8 mouse cellular contexts compared by ENCODE assay signal in genomic region chr8:11382059-11382810, GRCm38 (mm10).
DNase-seq lines count a peak whose midpoint lies in the region; ATAC-seq lines count a peak whose summit lies in the region.

No protein-coding gene starts in this region.

- H3K4me3 ChIP-seq in limb, embryonic 12.5 days (replicated peaks): no peak overlapping the region
- no peak overlapping the region for H3K4me3 ChIP-seq in limb, embryonic 10.5 days
- no peak overlapping the region for H3K4me3 ChIP-seq in embryonic facial prominence, embryonic 14.5 days (ENCODE audit: low read depth, low read length)
- H3K4me3 ChIP-seq in heart, embryonic 11.5 days (ENCODE audit: low read depth, low read length): no peak overlapping the region
- no peak overlapping the region for H3K4me3 ChIP-seq in stomach, embryonic 16.5 days (replicated peaks; ENCODE audit: low read length)

- H3K36me3 ChIP-seq in limb, embryonic 12.5 days: no peaks in the 10 kb centered on the region
- H3K36me3 ChIP-seq in limb, embryonic 10.5 days: peaks cover 4% of the 10 kb centered on the region; the same call in 1 of the 2 replicates
- H3K36me3 ChIP-seq in embryonic facial prominence, embryonic 14.5 days (ENCODE audit: control insufficient read depth, insufficient read depth, low read length): no peaks in the 10 kb centered on the region
- no peaks in the 10 kb centered on the region for H3K36me3 ChIP-seq in heart, embryonic 11.5 days (ENCODE audit: control insufficient read depth, insufficient read depth, low read length)
- no peaks in the 10 kb centered on the region for H3K36me3 ChIP-seq in stomach, embryonic 16.5 days (ENCODE audit: control insufficient read depth, insufficient read depth, low read length)

- DNase-seq in limb, embryonic 10.5 days (ENCODE audit: low spot score): no peak
- peak; percentile 85 for DNase-seq in embryonic facial prominence, embryonic 14.5 days (ENCODE audit: low spot score)
- DNase-seq in kidney, postnatal 4 days: peak; percentile 58 to 67
- DNase-seq in lung, postnatal 14 days: peak; percentile 61
- no peak for DNase-seq in thymus, postnatal 25 days

- no peak overlapping the region for H3K4me2 ChIP-seq in limb, embryonic 12.5 days
- H3K4me2 ChIP-seq in embryonic facial prominence, embryonic 14.5 days (ENCODE audit: low read depth, low read length): no peak overlapping the region
- H3K4me2 ChIP-seq in heart, embryonic 11.5 days: peak overlapping the region; percentile 22; the same call in 1 of the 2 replicates
- no peak overlapping the region for H3K4me2 ChIP-seq in stomach, embryonic 16.5 days (ENCODE audit: low read depth, low read length)

- H3K27ac ChIP-seq in limb, embryonic 12.5 days: 0 out of 2 replicates have a peak overlapping the region, but pooled peaks have one; percentile 35
- no peak overlapping the region for H3K27ac ChIP-seq in limb, embryonic 10.5 days
- peak overlapping the region; percentile 25; the same call in 1 of the 2 replicates for H3K27ac ChIP-seq in embryonic facial prominence, embryonic 14.5 days (replicated peaks; ENCODE audit: low read depth, low read length)
- H3K27ac ChIP-seq in heart, embryonic 11.5 days (ENCODE audit: low read depth, low read length): peak overlapping the region; percentile 69
- H3K27ac ChIP-seq in stomach, embryonic 16.5 days (ENCODE audit: low read length): peak overlapping the region; percentile 72

- no peaks in the 10 kb centered on the region for H3K9me3 ChIP-seq in limb, embryonic 12.5 days
- no peaks in the 10 kb centered on the region for H3K9me3 ChIP-seq in limb, embryonic 10.5 days (replicated peaks)
- H3K9me3 ChIP-seq in embryonic facial prominence, embryonic 14.5 days (ENCODE audit: control insufficient read depth, low read length): no peaks in the 10 kb centered on the region
- H3K9me3 ChIP-seq in heart, embryonic 11.5 days (replicated peaks; ENCODE audit: control insufficient read depth, low read length): no peaks in the 10 kb centered on the region
- H3K9me3 ChIP-seq in stomach, embryonic 16.5 days (replicated peaks; ENCODE audit: control insufficient read depth, low read length): no peaks in the 10 kb centered on the region

- H3K9ac ChIP-seq in limb, embryonic 12.5 days (replicated peaks): no peak overlapping the region
- no peak overlapping the region for H3K9ac ChIP-seq in embryonic facial prominence, embryonic 14.5 days (ENCODE audit: low read depth, low read length)
- H3K9ac ChIP-seq in heart, embryonic 11.5 days (ENCODE audit: low read depth, low read length): no peak overlapping the region; the same call in none of the 2 replicates
- H3K9ac ChIP-seq in stomach, embryonic 16.5 days (ENCODE audit: low read length): 0 out of 2 replicates have a peak overlapping the region, but pooled peaks have one; percentile 15

- ATAC-seq in limb, embryonic 12.5 days (ENCODE audit: insufficient number of reproducible peaks, insufficient read depth, low FRiP score, low TSS enrichment, low read depth): no peak
- ATAC-seq in embryonic facial prominence, embryonic 14.5 days (ENCODE audit: low read depth): peak; percentile 42; the same call in 1 of the 2 replicates
- ATAC-seq in heart, embryonic 11.5 days (replicated peaks; ENCODE audit: insufficient number of reproducible peaks, low FRiP score, low TSS enrichment): peak; percentile 44; the same call in 1 of the 2 replicates
- ATAC-seq in stomach, embryonic 16.5 days (ENCODE audit: insufficient read depth, low FRiP score): peak; percentile 46; the same call in 1 of the 2 replicates

- 66% methylated on average over 19 of the region's 19 CpGs for WGBS in limb, embryonic 12.5 days
- 73% methylated on average over 19 of the region's 19 CpGs for WGBS in limb, embryonic 10.5 days
- WGBS in embryonic facial prominence, embryonic 14.5 days: 37% methylated on average over 19 of the region's 19 CpGs
- 37% methylated on average over 19 of the region's 19 CpGs for WGBS in heart, embryonic 11.5 days (ENCODE audit: insufficient replicate concordance)
- 51% methylated on average over 19 of the region's 19 CpGs for WGBS in stomach, embryonic 16.5 days

- no peaks in the 10 kb centered on the region for H3K27me3 ChIP-seq in limb, embryonic 12.5 days
- H3K27me3 ChIP-seq in limb, embryonic 10.5 days (ENCODE audit: low read depth, poor library complexity, severe bottlenecking): no peaks in the 10 kb centered on the region
- no peaks in the 10 kb centered on the region for H3K27me3 ChIP-seq in embryonic facial prominence, embryonic 14.5 days (replicated peaks; ENCODE audit: control insufficient read depth, insufficient read depth, low read length)
- no peaks in the 10 kb centered on the region for H3K27me3 ChIP-seq in heart, embryonic 11.5 days (ENCODE audit: control insufficient read depth, insufficient read depth, low read length)
- H3K27me3 ChIP-seq in stomach, embryonic 16.5 days (ENCODE audit: control insufficient read depth, insufficient read depth, low read length): no peaks in the 10 kb centered on the region

- peaks cover 10% of the 10 kb centered on the region; the same call in 1 of the 2 replicates for H3K4me1 ChIP-seq in limb, embryonic 12.5 days (replicated peaks)
- peaks cover 19% of the 10 kb centered on the region; the same call in 1 of the 2 replicates for H3K4me1 ChIP-seq in limb, embryonic 10.5 days
- peaks cover 33% of the 10 kb centered on the region for H3K4me1 ChIP-seq in embryonic facial prominence, embryonic 14.5 days (ENCODE audit: control insufficient read depth, insufficient read depth, low read length)
- H3K4me1 ChIP-seq in heart, embryonic 11.5 days (ENCODE audit: control insufficient read depth, insufficient read depth, low read length): peaks cover 44% of the 10 kb centered on the region
- peaks cover 31% of the 10 kb centered on the region for H3K4me1 ChIP-seq in stomach, embryonic 16.5 days (ENCODE audit: control insufficient read depth, insufficient read depth, low read length)

Comparison
In these comparisons a context has a peak if more than half of its experiments do, and no peak if none do; other contexts are left out.
1. DNase-seq: peak in embryonic facial prominence, embryonic 14.5 days (single experiment), kidney, postnatal 4 days (2 of 2) and lung, postnatal 14 days (single experiment); none in limb, embryonic 10.5 days (single experiment) and thymus, postnatal 25 days (single experiment).